Mouse (Mus musculus) thymus, postnatal 0 days (tissue): ENCODE data around the gene Ccl17. TPM values are rescaled to one million over a fixed set of nuclear protein-coding genes. Genes with fewer than 3 reads are reported as not detected.
A peak's percentile ranks its signal among the peaks of the same experiment; 100 is the strongest.

ENCODE experiments used
- DNase-seq: peaks from one replicate; pipeline ENCODE4 v3.0.0-alpha.2; 2015; ENCODE audit warnings: low spot score
- polyA plus RNA-seq: library from polyadenylated mRNA; unstranded; fragments of >200 nt; fragmentation: Nextera tagmentation; extraction: Ambion mirVana; gene quantifications from 2 replicates; pipeline ENCODE4 v1.2.1, GENCODE M21; 2015

Ccl17 gene
- polyA plus RNA-seq: 23.8 and 28.6 TPM in 2 replicates

DNA sequence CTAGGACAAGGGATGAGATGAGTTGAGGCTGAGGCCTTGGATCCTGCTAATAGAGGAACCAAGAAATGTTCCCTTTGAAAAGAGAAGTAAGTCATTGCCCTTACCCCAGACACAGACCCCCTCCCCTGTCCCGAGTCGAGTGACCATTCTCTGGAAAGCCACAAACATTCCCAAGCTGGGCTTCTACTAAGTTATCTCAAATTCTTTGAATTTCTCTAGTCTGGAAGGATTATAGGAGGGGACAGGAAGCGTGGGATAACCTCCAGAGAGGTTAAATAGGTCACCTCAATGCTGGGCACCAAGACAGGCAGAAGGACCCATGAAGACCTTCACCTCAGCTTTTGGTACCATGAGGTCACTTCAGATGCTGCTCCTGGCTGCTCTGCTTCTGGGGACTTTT, at the start of gene Ccl17:
Ccl17 (plus strand) TSS at position 301 of the 400 bp plus-strand sequence.
- DNase-seq: no peak

DNA sequence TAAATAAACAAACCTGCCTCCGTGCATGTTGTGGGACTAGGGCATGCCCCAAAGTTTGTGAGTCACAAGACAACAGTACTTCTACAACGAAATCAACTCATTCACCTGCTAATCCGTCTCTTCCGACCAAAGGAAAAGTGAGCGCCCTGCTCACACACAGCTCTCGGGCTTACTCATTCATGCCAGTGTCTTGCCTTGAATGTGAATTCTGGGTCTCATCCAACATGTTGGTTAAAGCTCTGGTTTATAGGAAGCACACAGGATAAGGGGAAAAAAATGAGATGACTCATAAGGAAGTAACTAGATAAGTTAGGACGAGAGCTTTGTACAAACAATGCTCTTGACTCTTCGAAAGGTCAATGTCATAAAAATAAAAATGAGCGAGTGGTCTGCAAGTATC, 43.2 kb upstream of the Ccl17 start:
- no peak for DNase-seq

DNA sequence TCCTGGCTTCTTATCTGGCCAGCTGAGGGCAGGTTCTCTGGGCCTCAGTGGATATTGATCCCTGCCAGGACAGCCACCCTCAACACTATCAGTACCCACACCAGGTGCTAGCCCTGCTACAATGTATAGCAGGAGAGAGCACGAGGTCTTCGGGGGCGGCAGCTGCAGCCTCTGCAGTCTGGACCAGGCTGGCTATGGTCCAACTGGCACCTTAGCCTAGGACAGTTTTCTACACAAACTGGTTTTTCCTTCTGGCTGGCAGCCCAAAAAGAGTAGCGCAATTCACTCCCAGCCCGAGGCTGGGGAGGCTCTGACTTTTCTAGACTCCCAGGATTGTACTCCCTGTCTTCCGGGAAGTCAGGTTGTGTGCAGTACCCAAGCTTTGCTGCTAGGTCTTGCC, 39.3 kb upstream of the Ccl17 start:
- DNase-seq: no peak

DNA sequence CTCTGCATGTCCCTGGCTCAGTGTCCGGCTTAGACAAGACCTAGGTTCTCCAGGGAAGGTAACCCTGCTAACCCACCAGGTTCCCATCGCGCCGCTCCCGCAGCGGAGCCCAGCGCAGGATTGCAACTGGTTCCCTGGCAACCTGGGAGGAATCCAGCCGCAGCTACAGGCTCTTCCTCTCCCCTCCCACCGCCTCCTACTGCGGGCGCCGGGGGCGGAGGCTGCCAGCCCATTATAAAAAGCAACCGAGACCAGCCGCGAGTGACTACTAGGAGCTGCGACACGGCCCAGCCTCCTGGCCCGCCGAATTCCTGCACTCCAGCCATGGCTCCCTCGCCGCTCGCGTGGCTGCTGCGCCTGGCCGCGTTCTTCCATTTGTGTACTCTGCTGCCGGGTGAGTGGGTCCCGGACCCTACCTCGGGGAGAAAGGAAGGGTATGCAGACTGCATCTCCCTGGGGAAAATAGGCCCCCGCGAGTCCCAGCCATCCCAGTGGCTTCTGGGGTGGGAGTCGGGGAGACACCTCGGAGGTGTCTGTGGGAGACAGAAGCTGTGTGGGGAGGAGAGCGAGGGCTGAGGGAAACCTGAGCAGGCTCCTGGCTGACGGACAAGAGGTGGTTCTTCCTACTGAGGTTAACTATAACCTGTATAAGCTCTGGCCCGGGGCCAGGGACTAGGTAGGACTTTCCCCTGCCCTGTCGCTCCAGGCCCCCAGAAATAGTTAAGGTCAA, 38.1 kb upstream of the Ccl17 start, which contains the start of gene Cx3cl1:
Cx3cl1 (plus strand) TSS at position 69 of the 730 bp plus-strand sequence.
- DNase-seq: no peak

DNA sequence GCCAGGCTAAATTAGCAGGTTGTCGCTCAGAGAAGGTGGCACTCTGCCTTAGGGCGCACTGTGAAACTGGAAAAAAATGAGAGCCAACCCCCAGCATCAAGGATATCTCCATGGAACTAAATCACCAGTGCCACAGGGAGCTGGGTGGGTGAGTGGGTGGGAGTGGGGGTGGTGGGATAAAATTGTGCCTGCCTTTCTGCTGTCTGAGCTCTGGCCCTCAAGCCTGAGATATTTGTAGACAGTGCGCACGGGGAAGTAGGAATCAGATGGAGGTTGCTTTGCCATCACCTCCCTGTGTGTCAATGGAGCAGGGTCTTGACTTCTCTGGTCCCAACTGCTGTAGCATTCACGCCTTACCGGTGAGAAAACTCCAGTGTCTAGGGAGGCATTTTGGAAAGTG, 37.2 kb upstream of the Ccl17 start:
- no peak for DNase-seq

DNA sequence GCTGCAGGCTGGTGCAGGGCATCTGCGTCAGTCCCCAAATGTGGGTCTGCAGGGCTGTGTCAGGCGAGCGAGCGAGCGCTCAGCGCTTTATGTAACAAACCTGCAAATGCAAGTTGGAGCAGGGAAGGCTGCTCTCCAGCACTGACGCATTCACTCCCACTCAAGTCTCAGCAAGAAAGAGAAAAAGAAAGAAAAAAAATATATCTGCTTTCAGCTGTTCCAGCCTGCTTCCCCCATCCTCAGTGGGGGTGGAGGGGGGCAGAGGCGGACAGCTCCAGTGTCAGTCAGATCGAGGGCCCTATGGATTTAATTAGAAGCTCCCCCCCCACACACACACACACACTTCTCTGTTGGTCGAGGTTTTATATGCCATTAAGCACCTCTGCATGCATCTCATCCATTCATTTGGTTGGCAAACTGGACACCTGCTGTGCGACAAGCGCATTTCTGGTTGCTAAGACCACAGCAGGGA, 36.5 kb upstream of the Ccl17 start:
- no peak for DNase-seq

DNA sequence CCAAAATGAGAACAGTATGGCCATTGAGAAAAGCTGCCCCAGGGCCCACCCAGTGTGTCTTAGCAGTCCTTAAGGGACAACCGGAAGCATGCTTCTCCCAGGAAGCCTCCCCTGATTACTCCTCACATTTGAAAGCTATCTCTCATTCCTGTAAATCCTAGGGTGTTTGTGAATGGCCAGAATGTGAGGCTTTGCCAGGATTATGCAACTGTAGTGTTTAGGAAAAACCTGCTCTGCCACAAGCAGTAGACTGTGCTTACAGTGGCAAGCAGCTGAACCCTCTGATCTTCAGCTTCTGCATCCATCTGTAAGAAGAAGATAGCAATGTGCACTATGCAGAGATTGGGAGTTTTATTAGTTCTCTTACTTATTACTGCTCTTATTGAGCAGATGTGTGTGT, 35.7 kb upstream of the Ccl17 start:
- DNase-seq: no peak

DNA sequence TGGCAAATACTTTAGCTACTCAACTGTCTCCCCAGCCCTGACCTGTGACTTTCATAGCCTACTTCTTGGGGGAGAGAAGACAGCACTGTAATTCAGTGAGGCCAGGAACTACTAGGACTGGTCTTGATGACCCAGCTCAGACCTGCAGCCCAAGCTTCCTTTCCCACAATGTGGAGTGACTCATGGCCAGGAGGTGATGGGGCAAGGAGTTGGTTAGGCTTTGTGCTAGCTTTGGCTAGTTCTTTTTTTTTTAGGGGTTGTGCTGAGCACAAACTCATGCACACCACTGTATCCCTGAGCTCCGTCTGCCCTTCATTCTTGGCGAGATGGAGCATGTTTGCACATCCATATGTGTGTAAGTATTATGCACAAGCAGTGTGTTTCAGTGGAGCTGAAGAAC, 33.9 kb upstream of the Ccl17 start:
- DNase-seq: no peak

DNA sequence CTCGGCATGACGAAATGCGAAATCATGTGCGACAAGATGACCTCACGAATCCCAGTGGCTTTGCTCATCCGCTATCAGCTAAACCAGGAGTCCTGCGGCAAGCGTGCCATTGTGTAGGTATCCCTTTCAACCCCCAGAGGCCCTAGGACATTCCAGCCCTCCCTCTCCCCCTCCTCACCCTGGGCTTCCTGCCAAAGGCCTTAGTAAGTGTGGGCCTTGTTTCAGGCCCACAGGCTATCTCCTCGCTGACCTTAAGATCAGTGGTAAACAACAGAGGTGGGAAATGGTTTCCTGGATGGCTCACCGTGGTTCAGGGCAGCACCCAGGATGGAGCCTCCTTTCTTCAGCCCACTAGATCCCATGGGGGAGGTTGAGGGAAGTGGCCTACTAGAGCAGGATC, 32.2 kb upstream of the Ccl17 start:
- DNase-seq: no peak

DNA sequence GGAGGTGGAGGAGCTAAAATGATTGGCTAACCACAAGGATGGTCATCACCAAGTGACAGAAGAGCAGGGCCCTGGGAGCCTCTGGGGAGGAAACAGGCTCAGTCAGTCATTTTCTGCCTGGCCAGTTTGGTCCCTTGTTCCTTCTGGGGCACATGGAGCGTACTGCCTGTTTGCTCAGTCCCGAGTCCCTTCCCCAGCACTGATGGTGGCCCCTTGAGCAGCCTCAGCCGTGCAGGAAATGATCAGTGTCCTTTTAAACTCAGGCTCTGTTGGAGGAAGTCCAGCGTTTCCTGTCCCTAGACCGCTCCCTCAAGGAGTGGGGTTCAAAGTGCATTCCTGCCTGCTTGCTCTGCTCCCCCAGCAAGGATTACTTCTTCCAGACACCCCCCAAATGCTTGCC, 31.8 kb upstream of the Ccl17 start:
- no peak for DNase-seq

DNA sequence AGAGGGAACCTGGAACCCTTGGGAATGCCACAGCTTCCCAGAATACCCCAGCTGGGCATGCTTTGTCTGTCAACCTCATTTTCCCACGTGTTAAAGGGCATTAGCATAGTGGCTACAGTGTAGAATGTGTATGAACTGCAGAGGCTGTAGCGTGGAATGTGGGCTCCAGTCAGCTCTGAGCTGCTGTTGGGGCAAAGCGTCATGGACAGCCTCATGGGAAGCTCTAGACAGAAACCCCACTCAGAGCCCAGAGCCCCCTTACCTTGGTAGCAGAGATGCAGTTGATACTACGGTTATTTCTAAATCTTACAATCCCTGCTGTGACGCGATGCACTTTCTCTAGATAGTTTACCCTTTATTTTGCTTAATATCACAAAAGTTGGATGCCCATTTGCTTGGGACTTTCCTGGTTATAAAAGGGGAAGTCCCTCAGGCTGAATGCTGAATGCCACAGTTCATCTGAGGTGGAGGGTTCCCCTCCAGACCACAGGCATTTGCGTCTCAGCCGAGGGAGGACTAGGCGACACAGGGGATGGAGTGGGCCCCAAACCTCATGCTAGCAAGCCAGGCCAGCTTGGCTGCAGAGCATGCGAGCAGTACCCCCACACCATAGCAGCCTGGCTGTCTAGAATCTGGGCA, 31.2 kb upstream of the Ccl17 start:
- DNase-seq: no peak

DNA sequence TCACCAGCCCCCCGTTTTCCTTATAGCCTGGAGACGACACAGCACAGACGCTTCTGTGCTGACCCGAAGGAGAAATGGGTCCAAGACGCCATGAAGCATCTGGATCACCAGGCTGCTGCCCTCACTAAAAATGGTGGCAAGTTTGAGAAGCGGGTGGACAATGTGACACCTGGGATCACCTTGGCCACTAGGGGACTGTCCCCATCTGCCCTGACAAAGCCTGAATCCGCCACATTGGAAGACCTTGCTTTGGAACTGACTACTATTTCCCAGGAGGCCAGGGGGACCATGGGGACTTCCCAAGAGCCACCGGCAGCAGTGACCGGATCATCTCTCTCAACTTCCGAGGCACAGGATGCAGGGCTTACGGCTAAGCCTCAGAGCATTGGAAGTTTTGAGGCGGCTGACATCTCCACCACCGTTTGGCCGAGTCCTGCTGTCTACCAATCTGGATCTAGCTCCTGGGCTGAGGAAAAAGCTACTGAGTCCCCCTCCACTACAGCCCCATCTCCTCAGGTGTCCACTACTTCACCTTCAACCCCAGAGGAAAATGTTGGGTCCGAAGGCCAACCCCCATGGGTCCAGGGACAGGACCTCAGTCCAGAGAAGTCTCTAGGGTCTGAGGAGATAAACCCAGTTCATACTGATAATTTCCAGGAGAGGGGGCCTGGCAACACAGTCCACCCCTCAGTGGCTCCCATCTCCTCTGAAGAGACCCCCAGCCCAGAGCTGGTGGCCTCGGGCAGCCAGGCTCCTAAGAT, 30.5 kb upstream of the Ccl17 start:
- no peak for DNase-seq

DNA sequence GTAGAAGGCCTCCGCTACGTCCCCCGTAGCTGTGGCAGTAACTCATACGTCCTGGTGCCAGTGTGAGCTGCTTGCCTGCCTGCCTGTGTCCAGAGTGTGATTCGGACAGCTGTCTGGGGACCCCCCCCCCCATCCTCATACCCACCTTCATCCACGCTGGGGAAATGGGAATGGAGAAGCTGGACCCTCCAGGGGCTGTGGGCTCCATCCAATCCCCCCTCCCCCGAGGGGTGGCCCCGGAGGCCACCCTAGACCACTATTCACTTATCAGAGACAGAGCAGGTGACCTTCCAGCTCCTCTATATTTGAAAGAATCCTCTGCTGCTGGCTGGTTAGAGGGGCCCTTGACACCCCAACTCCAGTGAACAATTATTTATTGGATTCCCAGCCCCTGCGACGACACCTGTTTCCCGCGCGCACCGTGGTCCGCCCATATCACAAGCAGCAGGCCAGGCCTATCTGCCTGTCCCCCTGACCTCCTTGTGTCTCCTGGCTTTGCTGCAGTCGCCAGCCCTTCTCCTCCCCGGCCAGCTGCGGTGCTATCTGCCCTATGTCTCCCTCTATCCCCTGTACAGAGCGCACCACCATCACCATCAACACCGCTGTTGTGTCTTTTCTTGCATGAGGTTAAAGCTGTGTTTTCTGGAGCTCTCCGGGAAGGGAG, 29.6 kb upstream of the Ccl17 start:
- DNase-seq: no peak

DNA sequence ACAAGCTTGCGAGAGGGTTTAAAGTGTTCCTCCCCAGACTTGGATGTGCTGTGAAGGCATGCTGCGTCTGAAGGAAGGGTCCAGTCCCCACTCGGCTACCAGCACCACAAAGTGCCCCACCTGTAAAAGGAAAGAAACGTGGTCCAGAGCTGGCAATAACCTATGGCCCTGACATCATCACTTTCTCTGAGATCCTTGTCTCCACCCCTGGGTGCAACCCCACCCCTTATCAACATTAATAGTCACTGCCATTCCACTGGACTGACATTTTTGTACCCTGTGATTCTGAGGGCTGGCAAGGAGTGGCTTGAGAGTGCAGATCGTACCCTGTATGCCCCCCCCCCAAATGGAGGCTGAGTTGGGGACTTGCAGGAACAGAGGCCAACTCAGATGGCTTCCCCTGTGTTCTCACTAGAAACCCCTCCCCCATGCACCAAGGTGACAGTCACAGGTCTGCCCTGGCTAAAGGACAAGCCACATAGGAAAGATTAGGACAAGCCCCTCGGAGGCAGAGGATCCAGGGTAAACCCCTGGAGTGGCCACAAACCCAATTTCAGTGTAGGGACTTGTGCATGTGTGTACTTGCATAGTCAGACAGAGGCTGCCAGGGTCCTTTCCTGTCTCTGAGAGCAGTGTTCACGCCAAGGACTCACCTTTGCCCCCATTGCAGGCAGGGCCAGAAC, 29.0 kb upstream of the Ccl17 start:
- DNase-seq: no peak

DNA sequence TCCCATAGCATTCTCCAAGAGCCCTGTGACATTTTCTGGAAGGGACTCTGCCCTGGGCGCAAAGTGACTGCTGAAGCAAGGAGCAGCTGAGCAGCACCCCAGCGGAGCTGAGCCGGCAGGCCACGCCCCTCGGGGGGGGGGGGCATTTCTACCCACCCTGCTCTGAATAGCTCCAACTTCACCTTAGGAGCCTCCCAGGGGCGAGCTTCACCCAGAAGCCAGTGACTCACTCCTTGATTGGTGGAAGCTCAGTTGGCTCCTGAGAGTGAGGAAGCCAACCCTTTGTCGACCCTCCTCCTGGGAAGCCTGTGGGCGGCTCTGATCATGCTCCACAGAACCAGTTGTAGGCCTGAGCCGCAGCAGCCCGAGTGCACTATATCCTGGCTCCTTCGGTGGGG, 28.4 kb upstream of the Ccl17 start:
- no peak for DNase-seq

DNA sequence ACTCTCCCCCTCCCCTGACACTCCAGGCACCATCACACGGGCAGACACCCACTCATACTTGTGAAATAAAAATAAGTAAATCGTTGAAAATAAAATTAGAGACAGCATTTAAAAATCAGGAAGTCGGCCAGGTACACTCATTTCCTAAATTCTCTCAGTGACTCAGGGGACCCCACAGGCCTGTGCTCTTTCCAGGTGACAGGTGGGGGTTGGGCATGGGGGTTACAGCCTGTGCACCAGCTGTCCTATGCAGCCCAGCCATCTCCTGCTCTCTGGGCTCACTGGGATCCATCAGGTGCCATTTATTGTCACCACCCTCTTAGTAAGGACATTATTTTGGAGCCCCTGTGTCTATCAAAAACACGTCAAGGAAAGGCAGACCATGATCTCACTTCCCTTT, 26.4 kb upstream of the Ccl17 start:
- DNase-seq: no peak

DNA sequence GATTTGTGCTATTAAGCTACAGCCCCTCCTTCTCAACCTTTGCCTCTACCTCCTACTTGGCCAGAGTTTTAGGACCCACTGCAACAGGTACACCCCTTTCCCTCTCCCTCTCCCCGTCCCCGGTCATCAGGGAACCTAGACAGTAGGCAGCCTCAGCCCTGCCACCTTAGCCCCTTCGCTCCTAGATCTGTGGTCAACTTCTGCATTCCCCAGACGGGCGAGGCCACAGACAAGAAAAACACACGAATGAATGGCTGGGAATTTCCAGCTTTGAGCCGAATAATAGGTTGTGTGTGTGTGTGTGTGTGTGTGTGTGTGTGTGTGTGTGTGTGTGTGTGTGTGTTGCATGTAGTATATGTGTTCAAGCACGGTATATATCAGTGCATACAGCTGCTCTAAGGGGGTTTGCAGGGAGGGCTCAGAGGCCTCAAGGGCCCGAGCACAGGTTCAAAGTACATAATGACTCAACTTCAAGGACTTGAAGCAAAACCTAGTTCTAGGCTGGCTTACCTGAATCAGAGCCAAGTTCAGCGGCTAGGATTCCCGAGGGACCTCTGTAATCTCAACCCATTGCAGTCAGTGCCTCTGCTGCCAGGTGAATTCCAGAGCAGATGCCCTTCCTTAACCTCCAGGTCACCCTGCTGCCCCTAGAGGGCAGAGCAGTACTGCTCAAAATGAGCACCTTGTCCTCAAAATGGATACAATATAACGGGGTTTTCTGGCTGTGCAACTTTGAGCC, 24.8 kb upstream of the Ccl17 start:
- peak; percentile 47 for DNase-seq

DNA sequence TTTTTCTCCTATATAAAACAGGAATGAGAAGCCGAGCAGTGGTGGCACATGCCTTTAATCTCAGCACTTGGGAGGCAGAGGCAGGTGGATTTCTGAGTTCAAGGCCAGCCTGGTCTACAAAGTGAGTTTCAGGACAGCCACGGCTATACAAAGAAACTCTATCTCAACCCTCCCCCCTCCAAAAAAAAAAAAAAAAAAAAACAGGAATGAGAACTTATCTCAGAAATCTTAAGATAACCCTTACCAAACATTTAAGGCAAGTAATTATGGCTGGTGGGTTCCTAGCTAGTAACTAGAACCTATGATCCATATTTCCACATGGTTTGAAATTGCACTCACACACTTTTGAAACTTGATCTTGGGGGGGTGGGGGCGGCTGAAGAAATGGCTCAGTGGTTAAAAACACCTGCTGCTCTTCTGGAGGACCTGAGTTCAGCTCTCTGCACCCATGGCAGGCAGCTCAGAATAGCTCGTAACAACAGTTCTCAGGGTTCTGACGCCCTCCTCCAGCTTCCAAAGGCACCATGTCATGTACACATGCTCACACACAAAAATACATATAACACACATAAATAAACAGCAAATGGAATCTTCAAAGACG, 24.2 kb upstream of the Ccl17 start:
- DNase-seq: no peak

DNA sequence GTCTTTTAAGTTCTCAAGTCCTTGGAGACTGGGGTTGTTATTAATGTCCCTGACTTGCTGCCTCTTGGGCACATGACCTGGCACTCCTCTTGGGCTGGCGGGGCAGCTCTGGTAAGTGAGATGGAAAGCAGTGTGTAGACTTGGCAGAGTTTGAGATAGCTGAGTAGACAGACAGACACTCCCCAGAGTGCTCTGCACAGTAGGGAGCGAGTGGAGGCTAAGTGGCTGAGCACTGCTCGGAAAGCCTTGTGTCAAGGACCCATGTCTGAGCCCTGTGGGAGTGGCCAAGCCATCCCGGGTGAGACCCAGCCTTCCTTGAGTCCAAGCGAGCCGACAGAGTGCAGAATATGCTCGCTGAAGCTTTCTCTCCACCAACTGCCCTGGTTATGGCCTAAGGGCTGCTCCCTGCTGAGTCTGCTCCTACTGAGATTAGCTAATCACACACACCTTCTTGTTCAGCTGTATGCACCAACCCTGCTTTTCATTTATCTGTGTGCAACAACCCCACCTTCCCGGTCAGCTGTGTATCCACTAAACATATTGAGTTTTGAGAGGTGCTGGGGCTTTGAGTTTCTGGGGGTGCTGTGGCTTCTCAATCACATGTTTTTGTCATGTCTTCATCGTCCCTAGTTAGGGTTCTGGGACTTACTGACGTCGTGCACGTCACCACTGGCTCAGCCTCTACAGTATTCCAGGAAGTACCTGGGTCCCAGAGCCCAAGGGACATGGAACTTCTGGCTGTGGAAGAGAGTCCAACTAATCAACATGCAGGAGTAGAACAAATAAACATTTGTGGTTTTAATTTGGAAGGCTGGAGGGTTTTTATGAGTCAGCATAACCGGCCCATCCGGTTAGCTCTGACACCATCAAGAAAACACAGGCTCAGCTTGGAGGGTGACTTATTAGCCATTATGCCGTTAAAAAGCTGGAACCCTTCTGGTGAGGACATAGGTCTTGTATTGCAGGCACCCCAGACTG, 22.4 kb upstream of the Ccl17 start:
- DNase-seq: no peak
